Mouse (Mus musculus) MEL (cell line): ENCODE results near the gene Add2. TPM values are rescaled to one million over a fixed set of nuclear protein-coding genes. Genes with fewer than 3 reads are reported as not detected.

ENCODE experiments used
- DNase-seq: peaks from one replicate; pipeline ENCODE4 v3.0.0; 2011; ENCODE audit warnings: low read depth, low spot score
- H3K27ac ChIP-seq: 2 replicates; pipeline ENCODE4 v1.5.1; 2012; ENCODE audit warnings: low read depth, mild to moderate bottlenecking, control low read depth, low read length, moderate library complexity; ENCODE audit not compliant: control insufficient read depth
- H3K27me3 ChIP-seq, 2 experiments: fragments of 150-350 bp in 1 of 2; sonication (generic) in 1 of 2; 2 replicates each; pipeline ENCODE4 v1.6.1; 2012; ENCODE audit warnings: low read length in 2 of 2, mild to moderate bottlenecking in 2 of 2, improper control_type of control experiment in 1 of 2, moderate library complexity in 1 of 2; ENCODE audit not compliant: insufficient read depth in 2 of 2, control insufficient read depth in 1 of 2
- H3K36me3 ChIP-seq, 2 experiments: 2 replicates each; pipeline ENCODE4 v1.6.1; 2012 to 2014; ENCODE audit warnings: low read length in 2 of 2, improper control_type of control experiment in 1 of 2, inconsistent platforms in 1 of 2, mild to moderate bottlenecking in 1 of 2; ENCODE audit not compliant: insufficient read depth in 2 of 2, control insufficient read depth in 1 of 2
- H3K4me1 ChIP-seq, 2 experiments: fragments of 150-350 bp in 1 of 2; sonication (generic) in 1 of 2; 2 replicates each; pipeline ENCODE4 v1.6.1; 2012; ENCODE audit warnings: low read length in 2 of 2, improper control_type of control experiment in 1 of 2, mild to moderate bottlenecking in 1 of 2; ENCODE audit not compliant: insufficient read depth in 2 of 2, control insufficient read depth in 1 of 2
- H3K4me3 ChIP-seq, 2 experiments: fragments of 150-350 bp in 1 of 2; sonication (generic) in 1 of 2; 2 replicates each; pipeline ENCODE4 v1.5.1; 2012; ENCODE audit warnings: low read depth in 2 of 2, low read length in 2 of 2, mild to moderate bottlenecking in 2 of 2, moderate library complexity in 2 of 2, control low read depth in 1 of 2, improper control_type of control experiment in 1 of 2; ENCODE audit not compliant: control insufficient read depth in 1 of 2, insufficient read depth in 1 of 2
- H3K79me2 ChIP-seq: 2 replicates; pipeline ENCODE4 v1.6.1; 2012; ENCODE audit warnings: mild to moderate bottlenecking, low read length, moderate library complexity; ENCODE audit not compliant: control insufficient read depth, poor library complexity, insufficient read depth
- H3K9ac ChIP-seq: 2 replicates; pipeline ENCODE4 v1.6.1; 2012; ENCODE audit warnings: low read depth, mild to moderate bottlenecking, control low read depth, low read length, moderate library complexity; ENCODE audit not compliant: control insufficient read depth, poor library complexity, severe bottlenecking
- H3K9me3 ChIP-seq: fragments of 150-350 bp; sonication (generic); replicated peaks from 2 replicates; pipeline ENCODE4 v1.6.1; 2012; ENCODE audit warnings: mild to moderate bottlenecking, low read length, improper control_type of control experiment, moderate library complexity; ENCODE audit not compliant: insufficient read depth
- BHLHE40 ChIP-seq: IDR thresholded peaks from 2 replicates; pipeline ENCODE4 v1.6.1; 2012; ENCODE audit warnings: low read depth, mild to moderate bottlenecking, inconsistent platforms, low read length, improper control_type of control experiment, borderline replicate concordance
- CHD1 ChIP-seq: IDR thresholded peaks from 2 replicates; pipeline ENCODE4 v1.6.1; 2012; ENCODE audit warnings: low read depth, mild to moderate bottlenecking, inconsistent platforms, low read length, improper control_type of control experiment
- CTCF ChIP-seq, 3 experiments: IDR thresholded peaks in 2 of 3; conservative IDR thresholded peaks in 1 of 3; 2 replicates each; pipeline ENCODE4 v1.5.1; 2011 to 2012; ENCODE audit warnings: low read length in 3 of 3, low read depth in 2 of 3, mild to moderate bottlenecking in 2 of 3, improper control_type of control experiment in 1 of 3, inconsistent platforms in 1 of 3, mixed read lengths in 1 of 3, moderate library complexity in 1 of 3; ENCODE audit not compliant: control insufficient read depth in 1 of 3, insufficient read depth in 1 of 3, poor library complexity in 1 of 3, severe bottlenecking in 1 of 3
- E2F4 ChIP-seq: IDR thresholded peaks from 2 replicates; pipeline ENCODE4 v1.6.1; 2011; ENCODE audit warnings: low read depth, low read length, improper control_type of control experiment, borderline replicate concordance
- ELF1 ChIP-seq: IDR thresholded peaks from 2 replicates; pipeline ENCODE4 v1.6.1; 2014; ENCODE audit warnings: low read depth, mild to moderate bottlenecking, inconsistent platforms, low read length, improper control_type of control experiment, moderate library complexity
- EP300 ChIP-seq, 2 experiments: IDR thresholded peaks; 2 replicates each; pipeline ENCODE4 v1.6.1; 2011; ENCODE audit warnings: improper control_type of control experiment in 2 of 2, low read length in 2 of 2, low read depth in 1 of 2, mild to moderate bottlenecking in 1 of 2
- ETS1 ChIP-seq: IDR thresholded peaks from 2 replicates; pipeline ENCODE4 v1.6.1; 2012; ENCODE audit warnings: low read depth, mild to moderate bottlenecking, inconsistent platforms, low read length, improper control_type of control experiment, moderate library complexity
- GABPA ChIP-seq: IDR thresholded peaks from 2 replicates; pipeline ENCODE4 v1.6.1; 2012; ENCODE audit warnings: low read depth, mild to moderate bottlenecking, inconsistent platforms, low read length, improper control_type of control experiment, moderate library complexity
- JUND ChIP-seq: IDR thresholded peaks from 2 replicates; pipeline ENCODE4 v1.6.1; 2011; ENCODE audit warnings: low read depth, mild to moderate bottlenecking, improper control_type of control experiment, low read length
- KAT2A ChIP-seq: conservative IDR thresholded peaks from 2 replicates; pipeline ENCODE4 v1.6.1; 2012; ENCODE audit warnings: low read depth, low read length, improper control_type of control experiment, inconsistent platforms
- MAFK ChIP-seq: IDR thresholded peaks from 2 replicates; pipeline ENCODE4 v1.6.1; 2011; ENCODE audit warnings: low read depth, mild to moderate bottlenecking, low read length, improper control_type of control experiment, borderline replicate concordance
- MAZ ChIP-seq: IDR thresholded peaks from 2 replicates; pipeline ENCODE4 v1.6.1; 2012; ENCODE audit warnings: low read depth, mild to moderate bottlenecking, inconsistent platforms, low read length, improper control_type of control experiment
- MXI1 ChIP-seq: IDR thresholded peaks from 2 replicates; pipeline ENCODE4 v1.6.1; 2011; ENCODE audit warnings: mild to moderate bottlenecking, low read depth, low read length, improper control_type of control experiment
- NELFE ChIP-seq: IDR thresholded peaks from 2 replicates; pipeline ENCODE4 v1.6.1; 2011; ENCODE audit warnings: low read depth, low read length, improper control_type of control experiment
- NRF1 ChIP-seq: IDR thresholded peaks from 2 replicates; pipeline ENCODE4 v1.6.1; 2014; ENCODE audit warnings: low read depth, mild to moderate bottlenecking, inconsistent platforms, low read length, improper control_type of control experiment, moderate library complexity; ENCODE audit not compliant: poor library complexity, insufficient read depth, severe bottlenecking
- POLR2A ChIP-seq, 2 experiments: IDR thresholded peaks; 2 replicates each; pipeline ENCODE4 v1.6.1; 2011 to 2012; ENCODE audit warnings: low read length in 2 of 2, mild to moderate bottlenecking in 2 of 2, control low read depth in 1 of 2, improper control_type of control experiment in 1 of 2, low read depth in 1 of 2, moderate library complexity in 1 of 2; ENCODE audit not compliant: control insufficient read depth in 1 of 2, insufficient read depth in 1 of 2, poor library complexity in 1 of 2
- POLR2AphosphoS5 ChIP-seq: IDR thresholded peaks from 2 replicates; pipeline ENCODE4 v1.6.1; 2012; ENCODE audit warnings: low read depth, borderline replicate concordance, mild to moderate bottlenecking, inconsistent platforms, low read length, moderate library complexity, mixed read lengths
- SMC3 ChIP-seq: IDR thresholded peaks from 2 replicates; pipeline ENCODE4 v1.6.1; 2011; ENCODE audit warnings: low read depth, low read length, improper control_type of control experiment
- TAL1 ChIP-seq: IDR thresholded peaks from 2 replicates; pipeline ENCODE4 v1.6.1; 2012; ENCODE audit warnings: mild to moderate bottlenecking, inconsistent platforms, low read length, moderate library complexity, mixed read lengths
- TBP ChIP-seq: IDR thresholded peaks from 2 replicates; pipeline ENCODE4 v1.8.0; 2011; ENCODE audit warnings: low read depth, low read length, improper control_type of control experiment
- TCF12 ChIP-seq: IDR thresholded peaks from 2 replicates; pipeline ENCODE4 v1.6.1; 2014; ENCODE audit warnings: low read depth, mild to moderate bottlenecking, inconsistent platforms, low read length, improper control_type of control experiment, moderate library complexity
- UBTF ChIP-seq: IDR thresholded peaks from 2 replicates; pipeline ENCODE4 v1.6.1; 2012; ENCODE audit warnings: low read depth, mild to moderate bottlenecking, inconsistent platforms, low read length, improper control_type of control experiment, moderate library complexity, borderline replicate concordance; ENCODE audit not compliant: insufficient read depth
- USF1 ChIP-seq: IDR thresholded peaks from 2 replicates; pipeline ENCODE4 v1.6.1; 2014; ENCODE audit warnings: low read depth, mild to moderate bottlenecking, inconsistent platforms, low read length, improper control_type of control experiment, moderate library complexity
- USF2 ChIP-seq, 2 experiments: IDR thresholded peaks; 2 replicates each; pipeline ENCODE4 v1.6.1; 2011 to 2012; ENCODE audit warnings: improper control_type of control experiment in 2 of 2, low read length in 2 of 2, borderline replicate concordance in 1 of 2, inconsistent platforms in 1 of 2, low read depth in 1 of 2, mild to moderate bottlenecking in 1 of 2; ENCODE audit not compliant: insufficient read depth in 1 of 2
- ZC3H11A ChIP-seq: IDR thresholded peaks from 2 replicates; pipeline ENCODE4 v1.6.1; 2012; ENCODE audit warnings: low read depth, mild to moderate bottlenecking, inconsistent platforms, low read length, improper control_type of control experiment
- ZMIZ1 ChIP-seq: IDR thresholded peaks from 2 replicates; pipeline ENCODE4 v1.6.1; 2012; ENCODE audit warnings: low read depth, mild to moderate bottlenecking, inconsistent platforms, low read length, improper control_type of control experiment, moderate library complexity
- ZNF384 ChIP-seq: IDR thresholded peaks from 2 replicates; pipeline ENCODE4 v1.6.1; 2012; ENCODE audit warnings: low read depth, mild to moderate bottlenecking, inconsistent platforms, low read length, improper control_type of control experiment
- polyA plus RNA-seq, 2 experiments: library from polyadenylated mRNA; stranded (reverse) in 1 of 2; unstranded in 1 of 2; fragments of >175 nt in 1 of 2; fragments of >200 nt in 1 of 2; gene quantifications; 2 replicates each; pipeline versions ENCODE4 v1.2.1 to v1.2.4; 2012; ENCODE audit warnings: low replicate concordance in 2 of 2, low read depth in 1 of 2; ENCODE audit not compliant: insufficient read length in 2 of 2, insufficient read depth in 1 of 2, missing spikeins in 1 of 2
- total RNA-seq: library from RNA; depleted of rRNA; stranded (reverse); fragments of 300-350 nt; gene quantifications from 2 replicates; pipeline ENCODE4 v1.2.3, GENCODE M21; 2012

Add2 gene
- total and polyA plus RNA-seq, 3 experiments, result 85.0 to 191 (median 129) TPM

DNA sequence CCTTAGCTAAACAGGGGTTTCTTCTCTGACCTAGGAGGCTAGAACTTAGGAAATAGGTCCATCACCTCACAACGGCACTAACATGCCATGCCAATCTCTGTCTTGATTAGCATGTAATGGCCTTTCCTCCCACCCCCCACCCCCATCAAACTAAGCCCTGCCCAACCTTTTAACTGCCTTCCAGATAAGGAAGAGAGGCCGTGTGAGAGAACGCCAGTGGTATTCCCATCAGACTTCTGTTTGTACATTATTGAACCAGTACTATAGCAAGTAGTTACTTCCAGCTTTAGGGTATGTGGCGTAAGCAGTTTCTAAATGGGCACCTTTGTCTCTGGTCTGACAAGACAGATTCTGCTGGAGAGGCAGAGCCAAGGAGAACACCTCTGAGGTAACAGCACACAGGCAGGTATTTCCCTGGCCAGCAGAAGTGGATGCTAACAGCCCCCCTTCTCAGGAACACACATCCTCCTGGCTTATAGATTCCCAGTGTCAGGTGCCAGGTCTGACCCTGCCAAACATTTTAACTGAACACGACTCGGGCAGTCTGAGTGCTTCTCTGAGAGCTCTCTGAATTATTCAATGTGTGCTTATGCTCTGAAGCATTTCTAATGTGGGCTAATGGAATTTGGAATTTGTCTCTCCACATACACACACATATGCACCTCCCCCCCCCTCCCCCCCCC, 22.2 kb downstream of the Add2 start:
- H3K36me3 ChIP-seq, result peaks cover 0 to 3% of the 10 kb centered on the region in 2 experiments; a peak in 2 of 4 replicates
- no peak for DNase-seq
- peaks cover 0 to 8% of the 10 kb centered on the region in 2 experiments; a peak in 2 of 4 replicates for H3K4me1 ChIP-seq
- no peaks in the 10 kb centered on the region for H3K79me2 ChIP-seq
- TF ChIP-seq JUND, result no peak
- TF ChIP-seq CTCF (IDR thresholded peaks at IDR 0.05 in 2 of 3, conservative IDR thresholded peaks at IDR 0.05 in 1 of 3; ENCODE audit: control insufficient read depth in 1 of 3, insufficient read depth in 1 of 3, low read depth in 2 of 3, low read length in 3 of 3, poor library complexity in 1 of 3, severe bottlenecking in 1 of 3), result no peak
- TF ChIP-seq ZC3H11A, result no peak
- TF ChIP-seq E2F4, result no peak
- TF ChIP-seq EP300 (IDR thresholded peaks at IDR 0.05; ENCODE audit: low read depth in 1 of 2, low read length in 2 of 2), result no peak
- TF ChIP-seq UBTF, result no peak
- TF ChIP-seq POLR2A (IDR thresholded peaks at IDR 0.05; ENCODE audit: control insufficient read depth in 1 of 2, insufficient read depth in 1 of 2, low read depth in 1 of 2, low read length in 2 of 2, poor library complexity in 1 of 2), result no peak
- TF ChIP-seq TCF12, result no peak
- TF ChIP-seq POLR2AphosphoS5, result no peak
- TF ChIP-seq USF1, result no peak
- TF ChIP-seq GABPA, result no peak
- TF ChIP-seq MXI1, result no peak
- no peak overlapping the region for H3K27ac ChIP-seq
- H3K4me3 ChIP-seq, result no peak overlapping the region
- no peak overlapping the region for H3K9ac ChIP-seq
- H3K27me3 ChIP-seq, result peaks cover 3 to 4% of the 10 kb centered on the region in 2 experiments; a peak in 3 of 4 replicates
- H3K9me3 ChIP-seq, result no peaks in the 10 kb centered on the region

GRCm38 (mm10) chr6:86052032-86052459, 23.6 kb downstream of the Add2 start:
- peaks cover 0 to 3% of the 10 kb centered on the region in 2 experiments; a peak in 2 of 4 replicates for H3K36me3 ChIP-seq
- TF ChIP-seq GABPA, result no peak
- no peak for TF ChIP-seq SMC3
- TF ChIP-seq USF2 (IDR thresholded peaks at IDR 0.05; ENCODE audit: borderline replicate concordance in 1 of 2, insufficient read depth in 1 of 2, low read depth in 1 of 2, low read length in 2 of 2), result no peak
- TF ChIP-seq BHLHE40, result no peak
- TF ChIP-seq NELFE, result no peak
- no peak for TF ChIP-seq KAT2A
- no peak for TF ChIP-seq USF1
- no peak for TF ChIP-seq ELF1
- no peak for TF ChIP-seq POLR2A (IDR thresholded peaks at IDR 0.05; ENCODE audit: control insufficient read depth in 1 of 2, insufficient read depth in 1 of 2, low read depth in 1 of 2, low read length in 2 of 2, poor library complexity in 1 of 2)
- TF ChIP-seq ZNF384, result no peak
- no peak for TF ChIP-seq TAL1
- TF ChIP-seq ZMIZ1, result no peak
- no peak for TF ChIP-seq E2F4
- no peak for TF ChIP-seq NRF1
- TF ChIP-seq JUND, result no peak
- TF ChIP-seq ETS1, result no peak
- TF ChIP-seq MAZ, result no peak
- TF ChIP-seq MAFK, result no peak
- TF ChIP-seq TBP, result no peak
- TF ChIP-seq CHD1, result no peak
- no peaks in the 10 kb centered on the region for H3K9me3 ChIP-seq
- H3K27ac ChIP-seq, result no peak overlapping the region
- H3K4me1 ChIP-seq, result peaks cover 0 to 8% of the 10 kb centered on the region in 2 experiments; a peak in 2 of 4 replicates
- H3K4me3 ChIP-seq, result no peak overlapping the region
- no peak overlapping the region for H3K9ac ChIP-seq
- H3K79me2 ChIP-seq, result no peaks in the 10 kb centered on the region
- DNase-seq, result no peak
- H3K27me3 ChIP-seq, result peaks cover 3 to 4% of the 10 kb centered on the region in 2 experiments; a peak in 3 of 4 replicates
